Mouse (Mus musculus): ENCODE measurements around the gene Atp1b1. TPM values are rescaled to one million over a fixed set of nuclear protein-coding genes. Genes with fewer than 3 reads are reported as not detected.

The Atp1b1 gene
- total and polyA plus RNA-seq, 2 experiments from 2014 or later: 175 to 308 TPM

DNA sequence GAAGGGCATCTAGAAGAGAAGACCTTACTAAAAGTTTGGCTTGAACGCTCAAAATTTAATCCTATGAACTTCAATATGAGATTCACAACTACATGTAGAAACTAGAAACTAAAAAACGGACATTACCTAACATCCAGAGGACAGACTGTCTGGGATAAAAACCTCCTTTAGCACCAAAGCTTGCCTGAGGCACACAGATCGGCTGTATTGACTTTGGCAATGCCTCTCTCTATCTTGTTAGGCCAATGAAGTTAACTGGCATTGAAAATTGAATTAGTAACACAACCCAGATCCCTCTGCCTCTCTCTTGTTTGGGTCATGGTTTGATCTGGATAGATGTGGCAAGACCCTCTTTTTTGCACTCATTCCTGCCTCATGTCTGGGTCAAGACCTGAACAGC, 24.7 kb upstream of the Atp1b1 start:
- Histone ChIP-seq H3K4me1 (ENCODE audit: control insufficient read depth, insufficient read depth) (no peaks in the 10 kb centered on the region), H3K27ac (ENCODE audit: low read depth) (no peak overlapping the region), H3K9me3 (replicated peaks; ENCODE audit: control insufficient read depth, low read length) (no peaks in the 10 kb centered on the region), H3K4me2 (ENCODE audit: low read depth, low read length) (no peak overlapping the region), H3K4me3 (ENCODE audit: low read depth, low read length) (no peak overlapping the region), H3K9ac (replicated peaks; ENCODE audit: low read depth, low read length) (no peak overlapping the region), H3K27me3 (ENCODE audit: control insufficient read depth, insufficient read depth, low read length) (no peaks in the 10 kb centered on the region), H3K36me3 (replicated peaks; ENCODE audit: control insufficient read depth, insufficient read depth, low read length) (no peaks in the 10 kb centered on the region)
- 73% methylated on average over 3 of the region's 3 CpGs for WGBS
- ATAC-seq (ENCODE audit: insufficient read depth, low read depth) (no peak), DNase-seq (ENCODE audit: low spot score) (no peak)
- no peak for TF ChIP-seq EP300 (IDR thresholded peaks at IDR 0.05; ENCODE audit: low read depth)
- TF ChIP-seq CTCF (IDR thresholded peaks at IDR 0.05; ENCODE audit: low read depth): no peak

DNA sequence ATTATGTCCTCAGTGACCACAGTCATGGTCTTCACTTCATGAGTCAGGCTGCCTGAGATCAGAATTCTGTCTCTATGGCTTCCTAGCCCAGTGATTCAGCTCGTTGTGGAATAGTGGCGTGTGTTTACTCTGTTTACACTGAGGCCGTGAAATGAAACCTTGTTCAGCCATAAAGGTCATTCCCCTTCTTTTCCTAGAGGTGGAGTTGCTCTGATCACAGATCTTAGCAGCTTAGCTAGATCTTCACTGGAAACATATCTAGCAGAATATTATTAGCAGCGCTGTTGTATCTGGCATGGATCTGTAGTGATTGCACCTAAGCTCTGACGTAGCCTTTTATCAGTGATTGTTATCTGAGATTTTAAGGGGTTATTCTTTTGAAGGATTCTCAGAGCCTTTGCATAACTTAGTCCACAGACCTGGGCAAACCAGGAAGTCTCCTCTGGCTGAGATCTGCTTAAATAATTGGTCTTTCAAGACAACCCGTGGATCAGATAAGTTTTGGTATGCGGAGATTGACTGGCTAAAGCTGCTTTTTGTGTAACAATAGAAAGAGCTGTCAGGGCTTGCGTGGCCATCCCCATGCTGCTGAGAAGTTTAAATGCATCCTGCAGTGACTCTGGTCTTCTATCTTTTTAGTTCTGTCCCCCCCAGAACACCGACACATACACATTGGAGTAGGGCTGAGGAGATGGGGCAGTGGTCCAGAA, 23.6 kb upstream of the Atp1b1 start:
- ATAC-seq (ENCODE audit: insufficient read depth, low read depth): no peak
- Histone ChIP-seq H3K4me2 (ENCODE audit: low read depth, low read length) (no peak overlapping the region), H3K27ac (ENCODE audit: low read depth) (no peak overlapping the region), H3K4me1 (ENCODE audit: control insufficient read depth, insufficient read depth) (no peaks in the 10 kb centered on the region), H3K9me3 (replicated peaks; ENCODE audit: control insufficient read depth, low read length) (no peaks in the 10 kb centered on the region), H3K36me3 (replicated peaks; ENCODE audit: control insufficient read depth, insufficient read depth, low read length) (no peaks in the 10 kb centered on the region), H3K4me3 (ENCODE audit: low read depth, low read length) (no peak overlapping the region), H3K9ac (replicated peaks; ENCODE audit: low read depth, low read length) (no peak overlapping the region), H3K27me3 (ENCODE audit: control insufficient read depth, insufficient read depth, low read length) (no peaks in the 10 kb centered on the region)
- DNase-seq (ENCODE audit: low spot score): no peak
- WGBS: 54% methylated on average over 9 of the region's 9 CpGs
- TF ChIP-seq EP300 (IDR thresholded peaks at IDR 0.05; ENCODE audit: low read depth) (no peak), CTCF (IDR thresholded peaks at IDR 0.05; ENCODE audit: low read depth) (no peak)

DNA sequence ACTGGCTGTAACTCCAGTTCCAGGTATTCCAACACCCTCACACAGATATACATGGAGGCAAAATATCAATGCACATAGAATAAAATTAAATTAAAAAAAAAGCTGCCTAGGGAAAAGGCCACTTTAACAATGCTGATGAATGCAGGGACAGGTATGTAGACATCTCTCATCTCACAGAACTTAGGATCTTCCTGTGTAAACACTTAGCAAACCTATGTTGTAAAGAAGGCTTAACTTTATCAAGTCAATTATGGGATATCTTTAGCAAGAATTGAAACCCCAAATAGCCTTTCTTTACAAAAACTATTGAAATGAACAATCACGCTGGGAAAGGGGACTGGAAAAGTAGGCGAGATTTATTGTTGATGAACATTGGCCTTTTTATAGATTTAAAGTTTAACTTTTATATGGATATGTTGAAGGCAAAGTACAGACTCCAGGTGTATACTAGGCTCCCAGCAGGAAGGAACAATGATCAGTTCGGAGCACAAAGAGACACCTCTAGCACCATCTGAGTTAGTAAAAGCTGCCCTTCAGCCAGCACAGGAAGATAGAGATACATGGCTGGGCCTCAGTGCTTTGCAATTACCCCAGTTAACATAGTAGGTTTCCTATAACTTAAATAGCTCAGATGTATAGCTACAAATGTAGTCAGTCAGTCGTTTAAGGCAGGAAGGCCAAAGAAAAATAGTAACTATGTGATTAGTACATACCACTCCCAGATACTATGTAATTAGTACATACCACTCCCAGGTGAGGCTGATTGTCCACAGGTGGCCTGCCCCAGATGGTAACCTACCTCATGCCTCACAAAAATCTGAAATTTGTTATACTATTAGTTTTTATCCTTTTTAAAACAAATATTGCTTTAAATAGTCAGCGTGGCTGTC, 22.8 kb upstream of the Atp1b1 start:
- no peak overlapping the region for H3K4me2 ChIP-seq (ENCODE audit: low read depth, low read length)
- H3K4me3 ChIP-seq (ENCODE audit: low read depth, low read length): no peak overlapping the region
- no peaks in the 10 kb centered on the region for H3K36me3 ChIP-seq (replicated peaks; ENCODE audit: control insufficient read depth, insufficient read depth, low read length)
- 82% methylated on average over 5 of the region's 5 CpGs for WGBS
- H3K27ac ChIP-seq (ENCODE audit: low read depth): no peak overlapping the region
- no peak for DNase-seq (ENCODE audit: low spot score)
- ATAC-seq (ENCODE audit: insufficient read depth, low read depth): no peak
- H3K9ac ChIP-seq (replicated peaks; ENCODE audit: low read depth, low read length): no peak overlapping the region
- TF ChIP-seq EP300 (IDR thresholded peaks at IDR 0.05; ENCODE audit: low read depth) (no peak), CTCF (IDR thresholded peaks at IDR 0.05; ENCODE audit: low read depth) (no peak)
- H3K4me1 ChIP-seq (ENCODE audit: control insufficient read depth, insufficient read depth): no peaks in the 10 kb centered on the region
- no peaks in the 10 kb centered on the region for H3K9me3 ChIP-seq (replicated peaks; ENCODE audit: control insufficient read depth, low read length)
- H3K27me3 ChIP-seq (ENCODE audit: control insufficient read depth, insufficient read depth, low read length): no peaks in the 10 kb centered on the region

DNA sequence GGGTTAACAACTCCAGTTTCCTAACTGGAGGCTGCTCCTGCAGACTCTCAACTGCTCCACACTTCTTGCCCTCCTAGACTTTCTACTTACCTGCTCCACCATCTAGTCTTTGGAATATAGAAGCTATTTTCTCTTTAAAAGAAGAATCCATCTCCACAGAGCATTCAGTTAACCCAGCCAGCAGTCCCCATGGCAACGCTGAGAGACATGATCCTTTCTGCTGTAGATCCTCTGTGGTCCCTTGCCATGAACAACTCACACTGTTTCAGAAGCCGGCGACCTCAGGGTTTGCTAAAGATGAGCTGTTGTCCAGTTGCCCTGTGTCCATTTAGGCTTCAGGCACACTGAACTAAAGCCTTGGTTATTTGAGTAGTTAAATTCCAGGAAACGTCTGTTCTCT, 17.7 kb upstream of the Atp1b1 start:
- Histone ChIP-seq H3K27ac (ENCODE audit: low read depth) (no peak overlapping the region), H3K9ac (replicated peaks; ENCODE audit: low read depth, low read length) (no peak overlapping the region), H3K36me3 (replicated peaks; ENCODE audit: control insufficient read depth, insufficient read depth, low read length) (no peaks in the 10 kb centered on the region), H3K4me1 (ENCODE audit: control insufficient read depth, insufficient read depth) (peaks cover 21% of the 10 kb centered on the region), H3K4me2 (ENCODE audit: low read depth, low read length) (no peak overlapping the region), H3K27me3 (ENCODE audit: control insufficient read depth, insufficient read depth, low read length) (no peaks in the 10 kb centered on the region), H3K9me3 (replicated peaks; ENCODE audit: control insufficient read depth, low read length) (no peaks in the 10 kb centered on the region), H3K4me3 (ENCODE audit: low read depth, low read length) (no peak overlapping the region)
- 81% methylated on average over 4 of the region's 4 CpGs for WGBS
- ATAC-seq (ENCODE audit: insufficient read depth, low read depth) (no peak), DNase-seq (ENCODE audit: low spot score) (no peak)
- TF ChIP-seq EP300 (IDR thresholded peaks at IDR 0.05; ENCODE audit: low read depth): no peak

DNA sequence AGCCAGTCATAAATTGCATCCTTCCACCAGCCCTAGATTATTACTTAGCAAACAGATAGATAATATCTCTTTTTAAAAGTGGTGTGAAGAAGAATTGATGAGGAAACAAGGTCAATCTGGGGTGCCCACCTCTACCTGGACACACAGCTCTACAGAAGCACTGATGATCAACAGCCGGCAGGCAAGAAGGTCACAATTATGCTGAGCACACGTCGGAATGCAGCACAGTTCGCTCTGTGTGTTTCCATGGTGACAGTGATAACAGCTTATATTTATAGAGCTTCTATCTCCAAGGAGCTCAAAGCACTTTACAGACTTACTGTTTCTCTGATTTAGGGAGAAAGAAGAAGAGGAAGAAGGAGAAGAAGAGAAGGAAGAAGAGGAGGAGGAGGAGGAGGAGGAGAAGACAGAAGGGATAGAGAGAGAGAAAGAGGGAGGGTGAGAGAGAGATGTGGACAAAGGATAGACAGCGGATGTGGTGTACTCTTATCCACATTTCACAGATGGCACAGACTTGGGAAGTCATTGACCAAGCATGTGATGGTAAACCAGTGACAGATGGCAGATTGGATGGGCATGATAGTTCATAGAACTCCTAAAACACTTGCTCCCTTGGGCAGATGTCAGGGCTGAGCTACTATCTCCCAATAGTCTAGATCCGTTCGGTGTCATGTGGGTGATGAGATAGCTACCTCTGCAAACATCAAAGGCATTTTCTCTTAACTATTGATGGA, 16.8 kb upstream of the Atp1b1 start:
- no peak overlapping the region for H3K9ac ChIP-seq (replicated peaks; ENCODE audit: low read depth, low read length)
- DNase-seq (ENCODE audit: low spot score) (peak; percentile 90), ATAC-seq (ENCODE audit: insufficient read depth, low read depth) (peak; percentile 92)
- no peaks in the 10 kb centered on the region for H3K9me3 ChIP-seq (replicated peaks; ENCODE audit: control insufficient read depth, low read length)
- H3K4me3 ChIP-seq (ENCODE audit: low read depth, low read length): no peak overlapping the region
- peaks cover 21% of the 10 kb centered on the region for H3K4me1 ChIP-seq (ENCODE audit: control insufficient read depth, insufficient read depth)
- H3K27me3 ChIP-seq (ENCODE audit: control insufficient read depth, insufficient read depth, low read length): no peaks in the 10 kb centered on the region
- H3K4me2 ChIP-seq (ENCODE audit: low read depth, low read length): 0 out of 2 replicates have a peak overlapping the region, but pooled peaks have one; percentile 13
- H3K27ac ChIP-seq (ENCODE audit: low read depth): peak overlapping the region; percentile 47; the same call in 1 of the 2 replicates
- H3K36me3 ChIP-seq (replicated peaks; ENCODE audit: control insufficient read depth, insufficient read depth, low read length): no peaks in the 10 kb centered on the region
- TF ChIP-seq CTCF (IDR thresholded peaks at IDR 0.05; ENCODE audit: low read depth): no peak
- no peak for TF ChIP-seq EP300 (IDR thresholded peaks at IDR 0.05; ENCODE audit: low read depth)
- 23% methylated on average over 7 of the region's 7 CpGs for WGBS
